Mouse (Mus musculus) frontal cortex, postnatal 36 days (tissue): ENCODE data around the gene Lpcat4.

Experiments used
- DNase-seq, 2 experiments: peaks; one replicate each; pipeline ENCODE4 v3.0.0; 2022; ENCODE audit warnings: low spot score in 2 of 2

Gene Lpcat4

GRCm38 (mm10) chr2:112239212-112239934 is at the start of gene Lpcat4:
Gene Lpcat4, plus strand, starts transcription at chr2:112239468.
- peak; percentile 85 to 93 for DNase-seq

- DNase-seq: peak; percentile 20 to 60
Measured at GRCm38 (mm10) chr2:112196859-112197258, 42.4 kb upstream of the Lpcat4 start.

GRCm38 (mm10) chr2:112203056-112203455 is 36.2 kb upstream of the Lpcat4 start:
- no peak for DNase-seq

GRCm38 (mm10) chr2:112210142-112210541 is 29.1 kb upstream of the Lpcat4 start:
- DNase-seq: peak; percentile 48 to 79

GRCm38 (mm10) chr2:112210699-112211098 is 28.6 kb upstream of the Lpcat4 start:
- DNase-seq: no peak

GRCm38 (mm10) chr2:112215977-112216376 is 23.3 kb upstream of the Lpcat4 start:
- peak in 1 of 2 experiments; percentile 35 for DNase-seq

GRCm38 (mm10) chr2:112217614-112218013 is 21.7 kb upstream of the Lpcat4 start:
- no peak for DNase-seq

GRCm38 (mm10) chr2:112220880-112221279 is 18.4 kb upstream of the Lpcat4 start:
- DNase-seq: no peak

GRCm38 (mm10) chr2:112222607-112223006 is 16.7 kb upstream of the Lpcat4 start:
- peak in 1 of 2 experiments; percentile 41 for DNase-seq

- DNase-seq: peak in 1 of 2 experiments; percentile 59
Measured at GRCm38 (mm10) chr2:112224356-112224755, 14.9 kb upstream of the Lpcat4 start.

- no peak for DNase-seq
Measured at GRCm38 (mm10) chr2:112232623-112233022, 6.6 kb upstream of the Lpcat4 start.

- no peak for DNase-seq
Measured at GRCm38 (mm10) chr2:112236620-112237019, 2.6 kb upstream of the Lpcat4 start.

- no peak for DNase-seq
Measured at GRCm38 (mm10) chr2:112238006-112238405, 1.3 kb upstream of the Lpcat4 start.

- DNase-seq: no peak
Measured at GRCm38 (mm10) chr2:112239935-112240721, 860 bp downstream of the Lpcat4 start.

GRCm38 (mm10) chr2:112241787-112242186 is 2.5 kb downstream of the Lpcat4 start:
- DNase-seq: no peak

GRCm38 (mm10) chr2:112245307-112245706 is 6.0 kb downstream of the Lpcat4 start:
- DNase-seq: no peak

- DNase-seq: no peak
Measured at GRCm38 (mm10) chr2:112246193-112246592, 6.9 kb downstream of the Lpcat4 start.

GRCm38 (mm10) chr2:112247323-112247722 is 8.1 kb downstream of the Lpcat4 start:
- no peak for DNase-seq

- DNase-seq: peak in 1 of 2 experiments; percentile 62
Measured at GRCm38 (mm10) chr2:112249780-112250453, 10.6 kb downstream of the Lpcat4 start.

GRCm38 (mm10) chr2:112254675-112255515 is 15.6 kb downstream of the Lpcat4 start:
- no peak for DNase-seq

GRCm38 (mm10) chr2:112259241-112259962 is 20.1 kb downstream of the Lpcat4 start, which contains the start of gene Nutm1:
Gene Nutm1, minus strand, starts transcription at chr2:112259291.
- no peak for DNase-seq
